Mouse (Mus musculus) limb, embryonic 14.5 days (tissue): Measurements from ENCODE around the gene Plcb3. TPM values are rescaled to one million over a fixed set of nuclear protein-coding genes. Genes with fewer than 3 reads are reported as not detected.
A peak's percentile ranks its signal among the peaks of the same experiment; 100 is the strongest.

ENCODE experiments used
- ATAC-seq: fragments of 200-750 bp; cut with Nextera tagmentation; 2 replicates; pipeline ENCODE4 v1.8.0; 2017; ENCODE audit warnings: low read depth, moderate number of reproducible peaks, moderate TSS enrichment; ENCODE audit not compliant: low FRiP score
- DNase-seq: peaks from one replicate; pipeline ENCODE4 v3.0.0-alpha.2; 2015; ENCODE audit warnings: low spot score
- H3K27ac ChIP-seq: fragments of 300-500 bp; sonication (generic); replicated peaks from 2 replicates; pipeline ENCODE4 v1.5.1; 2014; ENCODE audit warnings: low read depth, mild to moderate bottlenecking, low read length, moderate library complexity, mixed read lengths
- H3K27me3 ChIP-seq: fragments of 300-500 bp; sonication (generic); 2 replicates; pipeline ENCODE4 v1.6.1; 2014; ENCODE audit warnings: low read length, mixed read lengths; ENCODE audit not compliant: control insufficient read depth, insufficient read depth
- H3K36me3 ChIP-seq: fragments of 300-500 bp; sonication (generic); 2 replicates; pipeline ENCODE4 v1.6.1; 2014; ENCODE audit warnings: mild to moderate bottlenecking, low read length, moderate library complexity, mixed read lengths; ENCODE audit not compliant: control insufficient read depth, insufficient read depth
- H3K4me1 ChIP-seq: fragments of 300-500 bp; sonication (generic); 2 replicates; pipeline ENCODE4 v1.6.1; 2014; ENCODE audit warnings: antibody characterized with exemption, low read length, mixed read lengths; ENCODE audit not compliant: control insufficient read depth, insufficient read depth
- H3K4me2 ChIP-seq: fragments of 300-500 bp; sonication (generic); replicated peaks from 2 replicates; pipeline ENCODE4 v1.6.1; 2014; ENCODE audit warnings: low read depth, mild to moderate bottlenecking, low read length, moderate library complexity; ENCODE audit not compliant: severe bottlenecking
- H3K4me3 ChIP-seq: fragments of 300-500 bp; sonication (generic); replicated peaks from 2 replicates; pipeline ENCODE4 v1.5.1; 2014; ENCODE audit warnings: low read length
- H3K9ac ChIP-seq: fragments of 300-500 bp; sonication (generic); 2 replicates; pipeline ENCODE4 v1.6.1; 2014; ENCODE audit warnings: mild to moderate bottlenecking, low read depth, low read length, moderate library complexity; ENCODE audit not compliant: severe bottlenecking
- H3K9me3 ChIP-seq: fragments of 300-500 bp; sonication (generic); 2 replicates; pipeline ENCODE4 v1.6.1; 2016; ENCODE audit warnings: low read length; ENCODE audit not compliant: control insufficient read depth
- POLR2A ChIP-seq: fragments of 200-500 bp; IDR thresholded peaks from 2 replicates; pipeline ENCODE4 v1.8.0; 2012; ENCODE audit warnings: inconsistent platforms, mild to moderate bottlenecking, moderate library complexity, borderline replicate concordance; ENCODE audit not compliant: insufficient read depth, insufficient read length; ENCODE audit errors: extremely low read depth
- WGBS: fragments of 180-500 bp; shearing (Covaris S2); extraction: QIAGEN DNeasy Blood & Tissue Kit; methylation state at CpG from one replicate; pipeline ENCODE4 v1.1.7; 2014; 5-methylcytosine and 5-hydroxymethylcytosine counted together
- polyA plus RNA-seq, 2 experiments: library from polyadenylated mRNA; depleted of rRNA in 1 of 2; stranded (reverse) in 1 of 2; unstranded in 1 of 2; fragments of >200 nt; fragmentation: Nextera tagmentation in 1 of 2; extraction: Ambion mirVana in 1 of 2; gene quantifications; 2 replicates each; pipeline versions ENCODE4 v1.2.1 to v1.2.3; 2012 to 2014

Plcb3 gene
- polyA plus RNA-seq (2012; rRNA removed), result 80.6 and 102 TPM in 2 replicates
- polyA plus RNA-seq (2014; fragmentation: Nextera tagmentation; extraction: Ambion mirVana), result 36.6 and 42.4 TPM in 2 replicates

DNA sequence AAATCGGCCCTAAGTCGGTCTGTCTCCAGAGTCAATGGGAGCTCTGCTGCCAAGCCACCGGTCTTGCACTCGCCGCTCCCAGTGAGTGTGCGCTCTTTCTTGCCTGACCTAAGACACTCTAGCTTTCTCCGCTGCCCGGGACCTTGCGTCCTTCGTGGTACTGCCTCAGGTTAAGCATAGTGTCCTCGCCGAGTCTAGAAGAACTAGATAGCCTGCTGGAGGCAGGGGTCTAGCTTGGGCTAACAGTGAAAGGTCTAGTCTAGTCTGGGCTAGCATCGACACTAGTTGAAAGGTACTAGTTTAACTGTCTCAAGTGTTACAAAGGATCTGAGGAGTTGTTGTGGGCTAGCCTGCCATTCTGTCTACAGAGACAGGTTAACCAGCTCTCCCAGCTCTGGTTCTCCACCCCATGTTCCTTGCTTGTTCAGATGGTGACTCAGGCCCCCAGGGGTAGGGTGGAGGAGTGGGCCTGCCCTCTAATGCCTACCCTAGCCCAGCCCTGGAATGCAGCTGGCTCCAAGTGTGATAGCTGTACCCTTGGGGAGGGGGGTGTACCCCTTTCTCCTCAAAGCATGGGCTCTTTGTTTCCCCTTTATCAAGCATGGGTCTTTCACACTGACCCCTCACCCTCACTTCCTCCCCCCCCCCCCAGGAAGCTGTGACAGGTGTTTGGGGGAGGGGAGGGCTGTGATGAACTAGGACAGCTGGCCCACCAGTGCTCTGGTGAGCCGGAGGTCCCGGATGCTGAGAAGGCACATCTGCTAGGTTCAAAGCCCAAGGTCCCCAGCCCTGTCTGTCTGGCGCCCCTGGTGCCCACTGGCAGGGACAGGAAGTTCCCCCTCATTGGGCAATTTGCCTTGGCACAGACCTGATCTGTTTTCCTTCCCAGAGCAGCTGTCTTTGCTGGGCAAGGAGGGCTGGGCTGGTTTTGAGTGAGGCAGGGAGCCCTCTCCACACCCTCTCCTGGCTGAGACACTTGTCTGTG lies at the start of gene Plcb3:
Plcb3 (minus strand) TSS at position 934 of the 985 bp plus-strand sequence.
- H3K4me1 ChIP-seq, result peaks cover 15% of the 10 kb centered on the region
- no peak for TF ChIP-seq POLR2A
- DNase-seq (peak; percentile 78), ATAC-seq (no peak)
- H3K27ac ChIP-seq, result peak within 1 kb of the TSS; percentile 87
- WGBS, result 1% methylated on average over 16 of the region's 16 CpGs
- H3K36me3 ChIP-seq, result peaks cover 14% of the 10 kb centered on the region; the same call in 1 of the 2 replicates
- H3K9me3 ChIP-seq, result no peaks in the 10 kb centered on the region
- peak within 1 kb of the TSS; percentile 69 for H3K9ac ChIP-seq
- no peaks in the 10 kb centered on the region for H3K27me3 ChIP-seq
- peak within 1 kb of the TSS; percentile 86 for H3K4me2 ChIP-seq
- peak within 1 kb of the TSS; percentile 67 for H3K4me3 ChIP-seq

DNA sequence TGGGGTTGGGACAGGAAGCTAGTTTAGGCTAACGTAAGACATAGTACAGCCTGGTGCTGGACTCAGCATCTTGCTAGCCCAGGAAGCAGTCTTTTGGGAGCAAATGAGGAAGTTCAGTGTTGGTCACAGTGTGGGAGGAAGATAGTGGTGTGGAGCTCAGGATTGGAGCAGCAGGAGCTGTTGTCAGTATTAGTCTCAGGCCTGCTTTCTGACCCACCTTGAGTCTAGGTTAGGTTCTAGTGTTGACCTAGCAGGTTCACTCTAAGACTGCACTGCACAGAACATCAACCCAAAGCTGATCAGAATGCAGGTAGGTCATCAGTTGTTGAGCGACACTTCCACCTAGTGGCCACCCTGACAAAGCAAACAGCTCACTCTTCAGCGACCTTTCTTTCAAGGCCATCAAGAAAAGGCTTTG lies 44.0 kb upstream of the Plcb3 start:
- no peak overlapping the region for H3K4me2 ChIP-seq
- no peak overlapping the region for H3K9ac ChIP-seq
- ATAC-seq (0 out of 2 replicates have a peak, but pooled peaks have one; percentile 21), DNase-seq (peak; percentile 60)
- H3K27me3 ChIP-seq, result no peaks in the 10 kb centered on the region
- no peaks in the 10 kb centered on the region for H3K4me1 ChIP-seq
- H3K9me3 ChIP-seq, result no peaks in the 10 kb centered on the region
- no peak overlapping the region for H3K27ac ChIP-seq
- 54% methylated on average over 3 of the region's 3 CpGs for WGBS
- no peak for TF ChIP-seq POLR2A
- peaks cover 72% of the 10 kb centered on the region for H3K36me3 ChIP-seq
- no peak overlapping the region for H3K4me3 ChIP-seq

DNA sequence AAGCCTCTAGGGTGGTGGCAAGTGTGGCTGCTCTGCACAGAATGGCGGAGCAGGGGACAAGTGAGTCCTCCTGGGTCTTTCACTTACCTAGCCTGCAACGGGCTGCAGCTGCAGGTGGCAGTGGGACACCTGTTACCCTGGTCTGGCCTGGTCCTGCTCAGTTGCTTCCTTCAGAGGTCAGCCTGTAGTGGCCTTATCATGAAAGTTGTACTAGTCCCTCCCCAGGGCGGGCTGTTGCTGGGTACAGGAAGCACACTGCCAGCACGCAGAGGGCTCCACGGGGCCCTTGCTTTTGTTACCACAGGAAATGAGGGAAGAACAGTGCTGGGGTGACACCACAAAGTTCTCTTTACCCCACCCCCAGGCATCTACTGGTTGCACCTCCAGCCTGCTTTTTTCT lies 42.9 kb upstream of the Plcb3 start, which contains the start of gene Fermt3:
Fermt3 (minus strand) TSS at position 279 of the 400 bp plus-strand sequence.
- no peak within 1 kb of the TSS for H3K27ac ChIP-seq
- H3K9ac ChIP-seq, result no peak within 1 kb of the TSS
- WGBS, result 78% methylated on average over 5 of the region's 5 CpGs
- no peaks in the 10 kb centered on the region for H3K27me3 ChIP-seq
- peaks cover 62% of the 10 kb centered on the region for H3K36me3 ChIP-seq
- no peak for DNase-seq
- no peaks in the 10 kb centered on the region for H3K4me1 ChIP-seq
- TF ChIP-seq POLR2A, result no peak
- no peak within 1 kb of the TSS for H3K4me2 ChIP-seq
- no peak for ATAC-seq
- no peaks in the 10 kb centered on the region for H3K9me3 ChIP-seq
- no peak within 1 kb of the TSS for H3K4me3 ChIP-seq

DNA sequence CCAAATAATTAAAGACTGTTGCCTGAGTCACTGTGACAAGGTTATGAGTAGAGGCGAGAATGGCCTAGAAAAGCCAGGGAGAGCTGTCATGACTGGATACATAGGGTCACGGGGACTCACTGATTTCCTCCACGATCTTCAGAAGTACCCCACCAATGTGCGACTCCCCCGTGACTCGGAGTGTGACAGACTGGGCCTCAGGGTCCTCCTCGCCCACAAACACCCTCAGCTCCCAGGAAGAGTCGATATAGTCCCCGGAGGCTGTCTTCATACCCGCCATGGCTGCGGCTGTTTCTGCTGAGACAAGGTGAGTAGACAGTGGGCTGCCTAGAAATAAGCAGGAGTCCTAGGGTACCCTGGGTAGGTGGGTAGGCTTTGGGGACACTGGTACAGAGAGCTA lies 42.3 kb upstream of the Plcb3 start:
- Histone ChIP-seq H3K27me3 (no peaks in the 10 kb centered on the region), H3K9ac (no peak overlapping the region), H3K36me3 (peaks cover 62% of the 10 kb centered on the region), H3K4me2 (no peak overlapping the region), H3K4me3 (no peak overlapping the region), H3K27ac (no peak overlapping the region), H3K9me3 (no peaks in the 10 kb centered on the region), H3K4me1 (no peaks in the 10 kb centered on the region)
- DNase-seq (no peak), ATAC-seq (no peak)
- 90% methylated on average over 11 of the region's 11 CpGs for WGBS
- TF ChIP-seq POLR2A, result no peak

DNA sequence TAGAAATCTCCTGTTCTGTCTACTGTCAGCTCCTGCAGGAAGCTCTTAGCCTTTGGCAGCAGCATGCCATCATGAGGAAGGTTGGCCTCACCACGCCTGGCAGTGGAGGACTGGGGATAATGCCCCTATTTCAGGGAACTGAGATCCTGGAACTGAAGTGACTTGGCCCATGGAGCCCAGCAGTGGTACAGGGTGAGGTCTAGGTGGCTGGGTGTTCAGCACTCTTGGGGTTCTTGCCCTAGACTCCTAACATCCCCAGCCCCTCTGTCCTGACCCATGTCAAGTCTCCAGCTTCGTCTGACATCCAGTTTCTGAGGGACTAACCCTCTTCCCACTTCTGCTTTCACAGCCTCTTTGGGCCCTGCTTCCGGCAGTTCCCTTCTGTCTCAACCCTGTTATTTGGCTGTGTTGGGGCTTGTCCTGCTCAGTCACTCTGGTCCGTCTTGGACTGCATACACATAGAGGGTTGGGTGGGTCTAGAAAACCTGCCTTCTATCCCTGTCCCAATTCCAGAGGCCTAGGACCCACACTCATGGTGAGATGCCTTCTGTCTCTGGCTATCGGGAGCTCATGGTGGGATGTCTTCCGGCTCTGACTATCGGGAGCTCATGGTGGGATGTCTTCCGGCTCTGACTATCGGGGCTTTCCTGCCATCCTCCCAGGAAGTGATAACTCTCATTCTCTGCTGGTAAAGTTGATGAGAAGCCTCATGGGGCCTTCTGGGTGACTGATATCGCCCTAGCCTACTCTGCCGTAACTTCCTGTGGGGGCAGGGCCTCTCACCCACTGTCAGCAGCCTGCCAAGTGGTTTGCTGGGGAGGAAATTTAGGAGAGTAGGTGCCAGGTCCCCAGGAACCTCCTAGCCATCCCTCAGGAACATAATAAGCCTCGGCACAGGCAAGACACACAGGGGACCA lies 41.5 kb upstream of the Plcb3 start:
- no peaks in the 10 kb centered on the region for H3K27me3 ChIP-seq
- peaks cover 55% of the 10 kb centered on the region for H3K36me3 ChIP-seq
- H3K4me2 ChIP-seq, result no peak overlapping the region
- WGBS, result 81% methylated on average over 12 of the region's 12 CpGs
- H3K9me3 ChIP-seq, result no peaks in the 10 kb centered on the region
- DNase-seq (no peak), ATAC-seq (no peak)
- no peak overlapping the region for H3K27ac ChIP-seq
- no peak for TF ChIP-seq POLR2A
- H3K4me1 ChIP-seq, result no peaks in the 10 kb centered on the region
- H3K4me3 ChIP-seq, result no peak overlapping the region
- H3K9ac ChIP-seq, result no peak overlapping the region
